Mouse (Mus musculus): Measurements from ENCODE around the gene Hmcn1. TPM values are rescaled to one million over a fixed set of nuclear protein-coding genes. Genes with fewer than 3 reads are reported as not detected.

The Hmcn1 gene
- total RNA-seq, 2 experiments from 2014 or later = 12.9 to 13.1 TPM

GRCm38 (mm10) chr1:150890017-150890416 is 103.2 kb downstream of the Hmcn1 start:
- intact Hi-C loops (cut with DNase I) = no loop called here
- no peak for DNase-seq

GRCm38 (mm10) chr1:150886267-150886666 is 107.0 kb downstream of the Hmcn1 start:
- no peak for DNase-seq
- intact Hi-C loops (cut with DNase I) = loop anchor here (2.0 kb wide), 1 partner anchor 13 kb away; no protein-coding TSS in a partner anchor

- no peak for DNase-seq
Measured at GRCm38 (mm10) chr1:150878421-150878820, 114.8 kb downstream of the Hmcn1 start.

GRCm38 (mm10) chr1:150877920-150878319 is 115.3 kb downstream of the Hmcn1 start:
- intact Hi-C loops (cut with DNase I) = no loop called here
- no peak for DNase-seq

More at GRCm38 (mm10) chr1:150878421-150878820, 114.8 kb downstream of the Hmcn1 start:
- intact Hi-C loops (cut with DNase I) = no loop called here

- intact Hi-C loops (cut with DNase I) = no loop called here
Measured at GRCm38 (mm10) chr1:150874025-150874424, 119.2 kb downstream of the Hmcn1 start.

GRCm38 (mm10) chr1:150873231-150873630 is 120.0 kb downstream of the Hmcn1 start:
- intact Hi-C loops (cut with DNase I) = loop anchor here (2.0 kb wide), 1 partner anchor 14 kb away; no protein-coding TSS in a partner anchor
- DNase-seq = peak; percentile 40 to 47

More at GRCm38 (mm10) chr1:150874025-150874424, 119.2 kb downstream of the Hmcn1 start:
- DNase-seq = no peak

- intact Hi-C loops (cut with DNase I) = loop anchor here (2.0 kb wide), 1 partner anchor 15 kb away; no protein-coding TSS in a partner anchor
- DNase-seq = no peak
Measured at GRCm38 (mm10) chr1:150872105-150872504, 121.1 kb downstream of the Hmcn1 start.

GRCm38 (mm10) chr1:150869189-150869588 is 124.0 kb downstream of the Hmcn1 start:
- DNase-seq = no peak
- intact Hi-C loops (cut with DNase I) = no loop called here

- DNase-seq = no peak
- intact Hi-C loops (cut with DNase I) = no loop called here
Measured at GRCm38 (mm10) chr1:150866615-150867014, 126.6 kb downstream of the Hmcn1 start.

GRCm38 (mm10) chr1:150857779-150858178 is 135.5 kb downstream of the Hmcn1 start:
- intact Hi-C loops (cut with DNase I) = no loop called here
- no peak for DNase-seq

GRCm38 (mm10) chr1:150833448-150833847 is 159.8 kb downstream of the Hmcn1 start:
- intact Hi-C loops (cut with DNase I) = no loop called here
- no peak for DNase-seq

- intact Hi-C loops (cut with DNase I) = loop anchor here (5.0 kb wide), 1 partner anchor 87 kb away; no protein-coding TSS in a partner anchor
- no peak for DNase-seq
Measured at GRCm38 (mm10) chr1:150829851-150830250, 163.4 kb downstream of the Hmcn1 start.

- DNase-seq = no peak
- intact Hi-C loops (cut with DNase I) = loop anchor here (5.0 kb wide), 1 partner anchor 90 kb away; no protein-coding TSS in a partner anchor
Measured at GRCm38 (mm10) chr1:150827169-150827568, 166.1 kb downstream of the Hmcn1 start.

- no peak for DNase-seq
- intact Hi-C loops (cut with DNase I) = loop anchor here (2.0 to 5.0 kb wide), 2 partner anchors 93 to 184 kb away; no protein-coding TSS in a partner anchor
Measured at GRCm38 (mm10) chr1:150824334-150825005, 168.8 kb downstream of the Hmcn1 start.

GRCm38 (mm10) chr1:150816035-150816807 is 177.0 kb downstream of the Hmcn1 start:
- DNase-seq = no peak
- intact Hi-C loops (cut with DNase I) = no loop called here

GRCm38 (mm10) chr1:150814917-150815316 is 178.3 kb downstream of the Hmcn1 start:
- no peak for DNase-seq
- intact Hi-C loops (cut with DNase I) = no loop called here

- intact Hi-C loops (cut with DNase I) = no loop called here
- DNase-seq = no peak
Measured at GRCm38 (mm10) chr1:150813381-150813780, 179.9 kb downstream of the Hmcn1 start.

- no peak for DNase-seq
- intact Hi-C loops (cut with DNase I) = no loop called here
Measured at GRCm38 (mm10) chr1:150806864-150807263, 186.4 kb downstream of the Hmcn1 start.

GRCm38 (mm10) chr1:150805466-150805865 is 187.8 kb downstream of the Hmcn1 start:
- DNase-seq = no peak
- intact Hi-C loops (cut with DNase I) = no loop called here

- no peak for DNase-seq
- intact Hi-C loops (cut with DNase I) = no loop called here
Measured at GRCm38 (mm10) chr1:150804235-150805099, 188.8 kb downstream of the Hmcn1 start.

Measured in heart, postnatal 36 days (tissue).